Mouse (Mus musculus) testis, postnatal 14 days (tissue): Measurements from ENCODE around the gene Necab3.
A peak's percentile ranks its signal among the peaks of the same experiment; 100 is the strongest.

Experiments
- DNase-seq: peaks from one replicate; pipeline ENCODE4 v3.0.0; 2021; ENCODE audit warnings: low spot score

Gene Necab3

DNA sequence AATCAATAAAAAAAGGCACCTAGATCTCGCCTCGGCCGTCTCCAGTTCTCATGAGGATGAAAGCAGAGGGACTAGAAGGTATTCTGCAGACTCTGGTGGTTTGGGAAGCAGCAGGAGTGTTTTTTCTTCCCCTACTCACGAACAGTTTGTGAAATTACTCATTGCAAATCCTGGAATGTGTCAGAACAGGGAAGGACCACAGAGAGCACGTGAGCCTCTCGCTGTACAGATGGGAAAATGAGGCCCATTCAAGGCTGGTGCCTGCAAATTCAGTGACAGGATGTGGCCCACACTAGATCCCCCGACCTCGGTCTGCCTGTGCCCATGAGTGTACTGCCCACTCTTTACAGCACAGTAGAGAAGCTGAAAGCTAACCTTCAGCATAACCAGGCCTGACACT lies 13.3 kb upstream of the Necab3 start:
- no peak for DNase-seq

DNA sequence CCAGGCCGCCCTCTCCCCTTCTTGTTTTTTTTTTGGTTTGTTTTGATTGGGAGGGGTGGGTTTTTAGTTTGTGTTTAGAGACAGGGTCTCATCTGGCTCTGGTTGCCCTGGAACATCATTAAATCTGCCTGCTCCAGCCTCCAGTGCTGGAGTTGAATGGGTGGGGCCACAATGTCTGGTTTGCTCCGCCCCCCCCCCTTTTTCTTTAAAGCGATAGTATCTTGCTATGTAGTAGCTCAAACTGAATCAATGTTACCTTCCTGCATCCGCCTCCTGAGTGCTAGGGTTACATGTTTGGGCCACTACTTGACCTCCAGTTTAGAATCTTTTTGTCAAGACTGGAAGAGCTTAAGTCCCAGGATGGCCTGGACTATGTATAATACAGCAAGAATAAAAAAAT lies 12.6 kb upstream of the Necab3 start:
- no peak for DNase-seq

DNA sequence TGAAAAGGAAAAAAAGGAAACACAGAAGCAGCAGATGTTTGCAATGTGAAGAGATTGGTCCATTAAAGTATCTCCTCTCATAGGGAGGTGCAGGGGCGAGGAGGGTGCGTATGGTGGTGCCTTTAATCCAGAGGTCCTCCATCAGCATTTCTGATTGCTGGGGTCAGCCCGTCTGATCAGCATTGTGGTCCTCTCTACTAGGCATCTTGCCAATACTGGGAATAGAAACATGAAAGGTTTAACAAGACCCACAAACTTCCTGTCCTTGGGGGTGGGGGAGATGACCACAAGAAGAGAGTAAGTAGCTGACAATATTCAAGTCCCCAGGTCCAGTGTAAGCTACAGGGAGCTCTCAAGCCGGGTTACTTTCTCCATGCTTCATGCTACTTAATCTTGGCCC lies 12.0 kb upstream of the Necab3 start:
- no peak for DNase-seq

DNA sequence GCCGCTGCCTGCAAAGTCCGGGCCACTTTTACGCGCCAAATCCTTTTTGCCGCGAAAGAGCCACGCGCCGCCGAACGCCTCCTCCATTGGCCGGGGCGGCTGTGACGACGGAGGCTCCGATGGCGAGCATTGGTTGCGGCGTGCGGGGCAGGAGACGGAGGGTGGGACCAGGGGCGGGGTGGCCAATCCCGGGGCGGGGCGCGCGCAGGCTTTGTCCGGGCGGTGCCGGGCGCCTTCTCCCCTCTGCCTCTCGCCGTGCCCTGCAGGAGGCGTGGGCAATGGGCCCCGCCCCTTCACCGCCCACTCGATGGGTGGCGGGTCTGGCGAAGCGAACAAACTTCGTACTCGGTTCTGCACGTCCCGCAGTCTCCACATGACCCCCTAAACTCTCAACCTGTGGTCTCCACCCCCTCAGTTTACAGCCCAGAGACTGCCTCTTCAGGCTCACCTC lies 11.2 kb upstream of the Necab3 start, which contains the start of gene E2f1:
Gene E2f1, minus strand, starts transcription at position 57 of the 451 bp plus-strand sequence.
- peak; percentile 97 for DNase-seq

DNA sequence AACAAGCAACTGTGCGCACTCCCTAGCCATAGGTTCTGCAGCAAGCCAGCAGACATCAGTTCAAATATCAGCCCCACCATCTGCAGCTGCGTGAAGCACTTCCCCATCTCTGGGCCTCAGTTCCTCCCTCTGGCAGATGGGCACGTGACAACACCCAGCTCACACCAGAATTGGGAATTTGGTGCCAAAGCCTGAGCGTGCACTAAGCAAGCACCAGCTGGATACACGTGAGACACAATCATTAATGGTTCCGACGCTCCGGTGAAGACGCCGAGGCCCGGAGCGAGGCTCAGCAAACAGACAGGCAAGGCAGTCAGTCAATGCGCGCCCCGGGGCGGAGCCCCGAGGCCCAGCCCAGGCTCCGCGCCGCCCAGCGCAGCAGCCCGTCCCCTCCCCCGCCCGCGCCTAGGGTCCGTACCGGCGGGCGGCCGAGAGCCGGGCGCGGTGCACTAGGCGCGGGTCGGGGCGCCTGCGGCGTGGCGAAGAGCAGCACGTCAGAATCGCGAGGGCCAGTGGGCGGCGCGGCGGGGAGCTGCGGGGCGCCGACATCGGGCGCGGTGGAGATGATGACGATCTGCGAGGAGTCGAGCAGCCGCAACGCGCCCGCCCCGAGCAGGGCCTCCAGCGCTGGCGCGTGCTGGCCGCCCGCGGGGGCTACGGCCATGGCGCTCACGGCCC lies 10.5 kb upstream of the Necab3 start:
- peak; percentile 62 for DNase-seq

DNA sequence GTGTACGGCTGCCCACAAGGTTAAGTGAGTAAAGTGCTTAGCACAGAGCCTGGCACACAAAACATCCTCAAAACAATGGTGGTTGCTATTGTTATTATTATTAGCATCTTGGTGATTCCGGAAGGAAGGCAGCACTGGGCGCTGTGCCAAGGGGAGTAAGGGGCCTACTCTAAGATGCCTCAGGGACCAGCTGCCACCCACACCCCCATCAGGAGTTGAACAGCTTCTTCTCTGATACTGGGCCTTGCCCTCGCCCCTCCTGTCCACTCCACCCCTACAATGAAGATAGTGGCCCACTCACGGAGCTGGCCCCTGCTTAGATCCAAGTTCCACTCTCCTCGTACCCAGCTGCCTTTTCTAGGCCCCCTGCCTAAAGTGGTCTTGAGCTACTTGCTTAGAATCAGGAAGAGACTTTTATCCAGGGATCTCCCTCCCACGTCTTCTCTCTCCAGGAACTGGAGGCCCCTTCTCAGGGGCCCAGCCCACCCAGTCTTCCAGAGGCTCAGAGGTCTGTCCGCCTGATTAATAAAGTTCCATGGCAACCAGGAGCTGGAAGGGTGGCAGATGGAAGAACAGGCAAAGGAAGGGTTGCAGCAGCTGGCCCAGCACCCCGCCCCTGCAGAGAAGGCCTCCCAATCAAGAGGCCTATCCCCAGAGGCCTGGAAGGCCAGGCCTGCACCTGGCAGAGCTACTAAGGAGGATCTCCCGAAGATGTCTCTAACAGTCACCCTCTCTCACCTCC lies 9.8 kb upstream of the Necab3 start:
- DNase-seq = peak; percentile 42

DNA sequence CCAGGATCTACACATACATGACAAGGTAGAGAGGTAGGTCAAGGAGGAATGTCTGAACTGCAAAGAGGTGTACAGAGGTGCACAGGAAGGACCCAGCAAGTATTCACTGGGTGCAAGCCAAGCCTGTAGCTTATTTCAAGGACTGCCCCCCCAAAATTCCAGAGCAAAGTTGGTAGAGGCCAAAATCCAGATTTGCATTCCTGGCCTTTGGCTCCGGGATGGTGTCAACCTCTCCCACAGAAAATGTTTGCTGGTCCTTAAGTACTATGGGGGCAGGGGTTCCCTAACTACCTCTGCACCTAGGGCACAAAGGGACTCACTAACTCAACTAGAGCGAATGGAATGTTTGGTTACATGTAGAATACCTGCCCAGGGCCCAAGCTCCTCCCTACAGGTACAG lies 9.1 kb upstream of the Necab3 start:
- DNase-seq = no peak

DNA sequence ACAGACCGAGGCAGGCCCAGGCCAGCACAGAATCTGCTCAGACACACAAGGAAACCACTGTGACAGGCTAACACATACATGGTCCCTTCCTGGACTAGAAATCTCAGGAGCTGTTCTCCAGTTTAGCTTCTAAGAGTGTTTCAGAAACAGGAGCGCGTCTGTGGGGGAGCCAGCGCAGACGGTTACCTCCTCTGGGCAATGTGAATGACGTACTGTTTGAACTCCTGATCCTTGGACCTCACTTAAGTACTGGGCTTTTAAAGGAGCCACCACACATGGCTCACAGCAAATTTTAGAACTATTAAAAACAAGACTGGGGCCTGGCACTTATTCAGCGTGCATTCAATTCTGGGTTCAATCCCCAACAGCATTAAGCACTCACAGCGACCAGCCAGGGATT lies 8.0 kb upstream of the Necab3 start:
- no peak for DNase-seq

DNA sequence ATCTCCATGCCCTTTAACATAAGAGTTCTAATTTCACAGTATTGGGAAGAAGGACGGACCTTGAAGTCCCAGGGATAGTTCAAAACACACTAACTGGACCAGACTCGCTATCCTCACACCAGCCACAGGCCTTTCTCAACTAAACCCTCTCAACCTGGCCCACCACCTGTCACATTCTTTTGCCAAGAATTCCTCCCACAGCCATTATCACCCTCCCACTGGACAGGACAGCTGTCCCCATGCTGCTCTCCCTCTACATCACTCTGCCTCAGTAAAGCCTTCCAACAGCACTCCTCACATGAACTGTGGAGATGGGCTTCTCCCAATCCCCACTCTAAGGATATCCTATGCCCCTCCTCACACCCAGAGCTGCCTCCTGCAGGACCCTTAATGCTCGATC lies 6.9 kb upstream of the Necab3 start:
- DNase-seq = no peak

DNA sequence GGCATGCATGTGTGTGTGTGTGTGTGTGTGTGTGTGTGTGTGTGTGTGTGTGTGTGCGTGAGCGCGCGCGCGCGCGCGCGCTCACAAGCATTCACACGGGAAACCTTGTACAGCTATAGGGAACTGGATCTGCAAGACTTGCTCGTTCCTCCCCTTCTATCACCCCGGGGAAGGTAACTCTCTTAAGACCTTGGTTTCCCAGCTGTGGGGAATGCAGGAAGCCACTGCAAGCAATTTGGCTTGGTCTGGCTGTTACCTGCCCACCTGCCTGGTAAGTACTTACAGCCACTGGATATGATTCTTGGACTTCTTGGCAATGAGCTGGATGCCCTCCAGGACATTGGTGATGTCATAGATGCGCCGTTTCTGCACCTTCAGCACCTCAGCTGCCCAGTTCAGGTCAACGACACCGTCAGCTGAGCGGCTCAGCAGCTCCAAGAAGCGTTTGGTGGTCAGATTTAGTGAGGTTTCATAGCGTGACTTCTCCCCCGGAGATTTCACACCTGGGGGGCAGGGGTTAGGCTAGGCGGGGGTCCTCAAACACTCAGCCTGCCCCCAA lies 5.0 kb upstream of the Necab3 start:
- no peak for DNase-seq

DNA sequence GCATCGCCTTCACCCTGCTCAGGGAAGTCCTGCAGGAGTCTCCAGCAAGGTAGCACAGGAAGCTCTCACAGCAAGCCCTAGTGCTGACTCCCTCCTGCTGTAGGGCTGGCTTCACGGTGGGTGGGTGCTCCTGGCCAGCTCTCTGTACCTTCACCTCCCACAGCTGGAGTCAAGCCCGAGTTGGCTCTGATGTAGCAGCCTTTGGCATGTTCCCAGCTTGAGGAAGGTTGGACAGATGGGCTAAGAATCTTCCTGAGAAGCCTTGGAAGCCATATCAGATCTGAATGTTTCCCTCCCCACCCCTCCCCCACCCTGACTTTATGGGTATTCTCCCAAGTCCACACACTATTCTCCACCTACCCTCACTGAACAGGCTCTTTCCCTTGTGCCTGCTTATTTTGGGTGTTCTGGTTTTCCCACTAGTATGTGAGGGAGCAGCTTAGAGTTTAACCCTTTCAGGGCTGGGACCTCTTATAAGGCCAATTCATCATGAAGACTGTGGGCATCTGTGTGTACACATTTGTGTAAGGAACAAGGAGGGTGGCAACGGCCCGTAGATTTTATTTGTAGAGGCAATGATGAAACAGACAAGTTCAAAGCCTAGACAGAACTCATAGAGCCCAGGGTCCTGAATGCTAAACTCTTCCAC lies 1.4 kb downstream of the Necab3 start:
- peak; percentile 69 for DNase-seq

DNA sequence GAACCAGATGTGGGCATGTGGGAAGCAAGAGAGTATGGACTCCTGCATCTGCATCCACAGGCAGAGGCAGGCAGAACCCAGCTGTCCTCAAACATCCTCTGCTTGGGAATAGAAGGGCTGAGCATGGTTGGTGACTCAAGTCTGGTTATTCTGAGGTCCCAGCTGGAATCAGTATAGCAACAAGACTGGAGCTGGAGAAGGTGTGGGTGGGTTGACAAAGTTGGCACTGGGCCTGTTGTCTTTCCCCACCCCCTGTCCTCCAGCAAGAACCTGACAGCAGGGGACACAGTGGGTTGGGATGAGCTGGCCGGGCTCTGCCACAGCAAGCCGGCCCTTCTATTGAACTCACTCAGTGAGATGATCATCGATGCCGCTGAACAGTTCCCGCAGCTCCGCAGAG lies 3.5 kb downstream of the Necab3 start:
- no peak for DNase-seq

DNA sequence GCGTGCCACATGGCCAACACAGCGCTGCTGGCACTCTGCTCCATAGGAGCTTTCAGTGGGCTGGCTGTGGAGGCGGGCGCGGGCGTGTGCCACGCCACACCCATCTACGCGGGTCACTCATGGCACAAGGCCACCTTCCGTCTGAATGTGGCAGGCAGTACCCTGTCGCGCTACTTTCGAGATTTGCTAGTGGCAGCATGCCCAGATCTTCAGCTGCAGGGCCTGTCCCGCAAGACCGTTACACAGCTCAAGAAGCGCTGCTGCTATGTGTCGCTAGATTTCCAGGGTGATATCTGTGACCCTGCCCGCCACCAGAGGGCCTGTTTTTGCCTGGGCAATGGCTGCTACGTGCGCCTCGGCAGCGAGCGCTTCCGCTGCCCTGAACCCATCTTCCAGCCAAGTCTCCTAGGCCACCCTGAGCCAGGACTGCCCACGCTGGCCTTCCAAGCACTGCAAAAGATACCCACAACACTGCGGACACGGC lies 6.2 kb downstream of the Necab3 start:
- DNase-seq = peak; percentile 76

DNA sequence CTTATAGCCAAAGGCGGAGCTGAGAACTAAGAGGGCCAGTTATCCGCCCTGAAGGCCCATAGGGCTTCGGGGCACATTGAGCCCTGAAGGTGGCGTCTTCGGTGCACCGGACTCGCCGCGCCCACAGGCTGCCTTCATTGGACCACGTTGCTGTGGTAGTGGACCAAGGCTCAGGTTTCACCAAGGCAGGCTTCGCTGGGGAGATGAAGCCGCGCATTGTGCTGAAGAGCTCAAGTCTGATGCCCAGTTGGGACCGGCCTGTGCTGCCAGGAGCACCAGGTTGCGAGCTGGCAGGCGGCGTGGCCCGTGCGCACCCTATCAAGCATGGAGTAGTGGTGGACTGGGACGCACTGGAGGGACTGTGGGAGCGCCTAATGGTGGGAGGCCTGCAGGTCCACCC lies 6.8 kb downstream of the Necab3 start:
- no peak for DNase-seq

DNA sequence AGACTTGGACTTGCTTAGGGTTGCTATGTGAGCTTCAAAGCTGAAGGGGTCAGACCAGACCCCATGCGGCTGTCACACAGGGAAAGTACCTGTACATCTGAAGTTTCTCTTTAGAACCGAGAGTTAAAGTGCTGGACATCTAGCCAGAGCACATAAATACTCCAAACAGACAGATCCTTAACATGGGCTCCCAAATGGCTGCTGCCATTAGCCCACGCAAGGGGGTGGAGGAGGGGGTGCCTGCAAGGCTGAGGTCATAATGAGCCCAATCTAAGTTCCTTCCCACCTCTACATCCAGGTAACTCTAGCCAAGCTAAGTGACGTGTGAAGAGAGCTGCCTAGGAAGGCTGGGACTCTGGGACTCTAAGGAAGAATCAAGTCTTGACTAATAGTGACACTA lies 7.2 kb downstream of the Necab3 start, which contains the start of gene Actl10:
Gene Actl10, plus strand, starts transcription at position 301 of the 400 bp plus-strand sequence.
- no peak for DNase-seq

DNA sequence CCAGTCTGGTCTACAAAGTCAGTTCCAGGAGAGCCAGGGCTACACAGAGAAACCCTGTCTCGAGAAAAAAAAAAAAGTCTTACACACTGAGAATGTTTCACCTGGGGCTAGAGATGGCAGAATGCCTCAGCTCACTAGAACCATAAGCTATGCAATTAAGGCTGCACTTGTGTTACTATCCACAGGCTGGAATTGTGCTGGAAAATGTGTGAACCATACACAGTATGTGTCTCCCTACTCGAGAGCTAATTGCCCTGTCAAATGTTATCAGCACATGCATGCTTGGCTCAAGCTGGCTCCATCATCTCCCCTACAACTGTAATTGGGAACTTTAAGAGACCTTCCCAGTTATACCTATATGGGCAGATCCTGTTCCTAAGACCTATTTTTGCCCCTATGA lies 7.8 kb downstream of the Necab3 start:
- no peak for DNase-seq

DNA sequence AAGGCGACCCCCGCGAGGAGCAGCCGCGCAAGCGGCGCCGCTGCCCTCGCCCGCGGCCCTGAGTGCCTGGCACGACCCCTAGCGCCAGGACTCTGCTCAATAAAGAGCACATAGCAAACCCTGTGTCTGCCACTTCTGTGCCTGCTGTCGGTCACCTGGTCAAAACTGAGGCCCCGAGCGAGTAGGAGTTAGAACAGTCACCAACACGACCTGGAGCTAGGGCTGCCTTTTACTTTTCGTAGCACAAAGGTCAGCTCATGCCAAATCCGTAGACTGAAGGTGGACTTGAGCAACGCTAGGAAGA lies 8.9 kb downstream of the Necab3 start:
- DNase-seq = no peak

DNA sequence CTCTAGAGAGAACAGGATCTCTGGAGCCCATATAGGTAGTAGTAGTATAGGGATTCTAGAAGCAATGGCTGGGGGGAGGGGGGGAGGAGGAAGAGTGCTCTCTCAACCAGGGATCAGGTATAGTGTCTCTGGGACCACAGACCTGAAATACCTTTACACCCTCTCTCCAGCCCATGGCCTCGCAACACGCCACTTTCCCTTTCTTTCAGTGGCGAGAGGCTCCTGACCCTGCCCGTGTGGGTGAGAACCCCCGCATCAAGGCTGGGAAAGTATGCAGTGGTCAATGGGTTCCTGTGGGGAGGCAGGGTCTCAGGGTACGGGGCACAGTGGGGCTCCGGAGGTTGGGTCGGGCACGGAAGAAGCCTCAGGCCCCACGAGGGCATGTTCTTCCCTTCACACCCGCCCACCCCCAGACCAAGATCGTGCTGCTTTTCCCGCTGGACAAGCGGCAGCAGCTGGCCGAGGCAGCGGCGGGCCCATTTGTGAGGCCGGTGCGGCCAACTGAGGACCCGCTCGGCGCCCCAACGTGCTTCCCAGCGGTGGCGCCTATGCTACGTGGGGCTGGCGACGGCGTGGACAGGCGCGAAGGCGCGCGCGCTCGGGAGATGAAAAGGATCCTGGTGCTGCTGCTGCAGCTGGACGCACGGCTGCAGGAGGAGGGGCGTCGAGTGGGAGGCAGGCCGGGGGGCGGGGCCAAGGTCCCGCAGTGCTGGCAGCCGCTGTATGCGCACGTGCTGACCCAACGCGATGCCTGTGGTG lies 9.4 kb downstream of the Necab3 start:
- DNase-seq = peak; percentile 86

DNA sequence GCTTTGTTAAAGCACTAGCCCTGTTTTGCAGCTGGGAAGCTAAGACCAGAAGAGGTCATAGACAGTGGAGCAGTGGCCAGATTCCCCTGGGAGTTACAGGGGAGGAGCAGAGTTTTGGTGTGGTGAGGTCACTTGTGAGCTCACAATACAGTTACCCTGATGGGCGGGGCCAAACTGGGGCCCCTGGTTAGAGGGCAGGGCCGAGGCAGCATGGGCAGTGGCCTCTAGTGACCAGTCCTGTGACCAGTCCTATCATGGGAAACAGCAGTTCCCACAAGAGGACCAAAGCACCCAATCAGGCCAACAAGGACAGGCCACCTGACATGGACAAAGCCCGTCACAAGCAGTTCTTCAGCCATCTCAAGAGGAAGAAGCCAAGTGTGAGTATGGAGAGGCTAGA lies 10.0 kb downstream of the Necab3 start:
- DNase-seq = peak; percentile 77

DNA sequence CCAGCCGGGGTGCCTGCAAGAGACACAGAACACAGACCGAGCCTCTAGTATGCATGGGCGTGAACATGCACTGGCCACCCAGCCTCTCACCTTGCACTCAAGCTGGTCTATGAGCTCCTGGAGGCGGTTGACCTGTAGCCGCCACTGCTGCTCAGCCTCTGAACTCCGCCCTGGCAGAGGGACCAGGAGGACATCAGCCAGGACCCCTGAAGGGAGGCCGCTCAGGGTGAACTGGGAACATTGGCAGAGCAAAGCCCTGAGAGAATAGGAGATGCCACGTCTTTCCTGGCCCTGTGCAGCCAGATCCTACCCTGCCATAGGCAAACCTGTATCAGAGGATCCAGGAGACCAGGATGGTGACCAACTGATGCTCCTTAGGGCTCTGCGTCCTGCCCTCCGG lies 12.0 kb downstream of the Necab3 start, which contains the start of gene 1700003F12Rik:
Gene 1700003F12Rik, plus strand, starts transcription at position 375 of the 400 bp plus-strand sequence.
- DNase-seq = no peak

DNA sequence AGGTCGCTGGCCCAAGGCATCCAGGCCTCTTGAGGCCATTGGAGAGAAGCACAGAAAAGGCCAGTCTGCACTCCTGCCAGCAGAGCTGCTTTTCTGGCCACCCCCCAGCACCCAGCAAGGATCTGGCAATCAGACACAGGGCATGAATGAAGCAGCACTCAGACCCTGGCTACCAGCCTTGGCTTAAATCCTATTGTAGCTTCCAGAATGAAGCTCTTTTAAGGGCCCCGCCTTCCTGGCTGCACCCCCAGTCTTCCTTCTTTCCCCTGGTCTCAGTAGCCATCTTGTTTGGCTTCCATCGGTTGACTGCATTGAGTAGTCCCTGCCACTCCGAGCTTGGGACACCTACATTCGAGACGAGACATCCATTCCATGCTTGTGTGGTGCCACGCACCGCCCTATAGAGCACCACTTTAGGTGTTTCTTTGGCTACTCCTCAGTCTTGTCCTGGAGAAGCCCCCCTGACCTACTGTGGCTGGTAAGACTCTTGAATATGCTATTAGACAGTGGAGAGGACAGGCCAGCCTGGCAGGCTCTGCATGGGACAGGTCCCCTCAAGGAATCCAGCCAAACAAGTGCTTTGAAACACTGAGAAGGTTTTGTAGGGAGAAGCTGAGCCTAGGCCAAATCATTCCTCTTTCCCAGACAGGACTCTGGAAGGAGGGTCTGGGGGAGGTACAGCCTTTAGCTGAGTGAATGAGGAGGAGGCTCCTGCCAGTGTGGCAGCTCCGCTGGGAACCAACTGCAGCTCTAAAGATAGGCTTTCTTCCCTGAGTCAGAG lies 14.9 kb downstream of the Necab3 start:
- DNase-seq = peak; percentile 82
